Mouse (Mus musculus) heart, embryonic 11.5 days (tissue): ENCODE data around the gene Zc3hav1. TPM values are rescaled to one million over a fixed set of nuclear protein-coding genes. Genes with fewer than 3 reads are reported as not detected.

Source experiments
- ATAC-seq: fragments of 200-750 bp; cut with Nextera tagmentation; replicated peaks from 2 replicates; pipeline ENCODE4 v1.8.0; 2017; ENCODE audit warnings: moderate library complexity; ENCODE audit not compliant: insufficient number of reproducible peaks, low FRiP score, low TSS enrichment
- H3K27ac ChIP-seq: fragments of 300-500 bp; sonication (generic); 2 replicates; pipeline ENCODE4 v1.5.1; 2014; ENCODE audit warnings: mild to moderate bottlenecking, low read depth, low read length
- H3K27me3 ChIP-seq: fragments of 300-500 bp; sonication (generic); 2 replicates; pipeline ENCODE4 v1.6.1; 2014; ENCODE audit warnings: mild to moderate bottlenecking, low read length, mixed read lengths; ENCODE audit not compliant: control insufficient read depth, insufficient read depth
- H3K36me3 ChIP-seq: fragments of 300-500 bp; sonication (generic); 2 replicates; pipeline ENCODE4 v1.6.1; 2014; ENCODE audit warnings: mild to moderate bottlenecking, low read length, moderate library complexity, mixed read lengths; ENCODE audit not compliant: control insufficient read depth, insufficient read depth
- H3K4me1 ChIP-seq: fragments of 300-500 bp; sonication (generic); 2 replicates; pipeline ENCODE4 v1.6.1; 2014; ENCODE audit warnings: low read length; ENCODE audit not compliant: control insufficient read depth, insufficient read depth
- H3K4me2 ChIP-seq: fragments of 300-500 bp; sonication (generic); 2 replicates; pipeline ENCODE4 v1.6.1; 2014; ENCODE audit warnings: mild to moderate bottlenecking, moderate library complexity
- H3K4me3 ChIP-seq: fragments of 300-500 bp; sonication (generic); 2 replicates; pipeline ENCODE4 v1.5.1; 2014; ENCODE audit warnings: low read depth, low read length
- H3K9ac ChIP-seq: fragments of 300-500 bp; sonication (generic); 2 replicates; pipeline ENCODE4 v1.6.1; 2014; ENCODE audit warnings: mild to moderate bottlenecking, low read depth, low read length, moderate library complexity
- H3K9me3 ChIP-seq: fragments of 300-500 bp; sonication (generic); replicated peaks from 2 replicates; pipeline ENCODE4 v1.6.1; 2016; ENCODE audit warnings: low read length; ENCODE audit not compliant: control insufficient read depth
- WGBS: fragments of 180-500 bp; shearing (Covaris S2); extraction: QIAGEN DNeasy Blood & Tissue Kit; methylation state at CpG from one replicate; pipeline ENCODE4 v1.1.7; 2014; ENCODE audit not compliant: insufficient replicate concordance; 5-methylcytosine and 5-hydroxymethylcytosine counted together
- polyA plus RNA-seq: library from polyadenylated mRNA; unstranded; fragments of >200 nt; fragmentation: Nextera tagmentation; extraction: Ambion mirVana; gene quantifications from 2 replicates; pipeline ENCODE4 v1.2.1, GENCODE M21; 2014

The Zc3hav1 gene
- 8.0 and 11.3 TPM in 2 replicates for polyA plus RNA-seq

GRCm38 (mm10) chr6:38353811-38354722 lies at the start of gene Zc3hav1:
TSS of gene Zc3hav1 (minus strand) at chr6:38354603.
- H3K27ac ChIP-seq = peak within 1 kb of the TSS; percentile 79
- H3K4me2 ChIP-seq = peak within 1 kb of the TSS; percentile 78
- peaks cover 7% of the 10 kb centered on the region; the same call in 1 of the 2 replicates for H3K4me1 ChIP-seq
- no peaks in the 10 kb centered on the region for H3K9me3 ChIP-seq
- ATAC-seq = peak; percentile 84
- WGBS = under 1% methylated on average over 87 of the region's 87 CpGs
- H3K4me3 ChIP-seq = peak within 1 kb of the TSS; percentile 65
- H3K36me3 ChIP-seq = no peaks in the 10 kb centered on the region
- H3K9ac ChIP-seq = peak within 1 kb of the TSS; percentile 82
- peaks cover 18% of the 10 kb centered on the region for H3K27me3 ChIP-seq

- Histone ChIP-seq H3K36me3 (0 out of 2 replicates have a peak, but pooled peaks cover 2% of the 10 kb centered on the region), H3K4me2 (no peak overlapping the region), H3K9me3 (no peaks in the 10 kb centered on the region), H3K4me1 (no peaks in the 10 kb centered on the region), H3K27ac (no peak overlapping the region), H3K27me3 (no peaks in the 10 kb centered on the region), H3K4me3 (no peak overlapping the region), H3K9ac (no peak overlapping the region)
- ATAC-seq = no peak
- WGBS = 86% methylated on average over 3 of the region's 3 CpGs
These were observed 35.3 kb upstream of the Zc3hav1 start for GRCm38 (mm10) chr6:38389671-38390070.

GRCm38 (mm10) chr6:38381129-38381771 lies 26.8 kb upstream of the Zc3hav1 start, which contains the start of gene Ttc26:
TSS of gene Ttc26 (plus strand) at chr6:38381469.
- no peaks in the 10 kb centered on the region for H3K27me3 ChIP-seq
- H3K4me2 ChIP-seq = peak within 1 kb of the TSS; percentile 89
- peak within 1 kb of the TSS; percentile 62 for H3K4me3 ChIP-seq
- ATAC-seq = peak; percentile 78
- 0 out of 2 replicates have a peak, but pooled peaks cover 4% of the 10 kb centered on the region for H3K4me1 ChIP-seq
- 1% methylated on average over 26 of the region's 26 CpGs for WGBS
- H3K36me3 ChIP-seq = no peaks in the 10 kb centered on the region
- H3K27ac ChIP-seq = 0 out of 2 replicates have a peak within 1 kb of the TSS, but pooled peaks have one; percentile 16
- no peaks in the 10 kb centered on the region for H3K9me3 ChIP-seq
- peak within 1 kb of the TSS; percentile 74 for H3K9ac ChIP-seq

DNA sequence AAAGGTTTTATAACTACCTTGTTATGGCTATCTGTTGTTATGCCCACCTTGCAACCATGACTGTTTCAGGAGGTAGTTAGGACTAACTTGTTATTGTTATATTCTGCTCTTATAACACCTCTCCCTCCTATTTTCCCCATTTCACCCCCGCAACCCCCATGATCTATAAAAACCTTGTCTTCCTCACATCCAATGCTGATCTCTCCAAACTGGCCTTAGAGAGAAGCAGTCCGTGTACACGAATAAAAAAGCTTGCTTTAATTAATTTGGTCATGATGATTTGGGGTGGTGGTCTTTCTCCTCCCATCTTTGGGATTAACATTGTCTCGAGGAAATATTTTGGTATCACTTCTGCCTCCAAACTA lies 26.3 kb upstream of the Zc3hav1 start:
- no peak for ATAC-seq
- H3K9ac ChIP-seq = peak overlapping the region; percentile 74
- H3K9me3 ChIP-seq = no peaks in the 10 kb centered on the region
- H3K36me3 ChIP-seq = no peaks in the 10 kb centered on the region
- 0 out of 2 replicates have a peak, but pooled peaks cover 4% of the 10 kb centered on the region for H3K4me1 ChIP-seq
- peak overlapping the region; percentile 89 for H3K4me2 ChIP-seq
- no peak overlapping the region for H3K27ac ChIP-seq
- H3K4me3 ChIP-seq = peak overlapping the region; percentile 62
- 3% methylated on average over 4 of the region's 4 CpGs for WGBS
- no peaks in the 10 kb centered on the region for H3K27me3 ChIP-seq

DNA sequence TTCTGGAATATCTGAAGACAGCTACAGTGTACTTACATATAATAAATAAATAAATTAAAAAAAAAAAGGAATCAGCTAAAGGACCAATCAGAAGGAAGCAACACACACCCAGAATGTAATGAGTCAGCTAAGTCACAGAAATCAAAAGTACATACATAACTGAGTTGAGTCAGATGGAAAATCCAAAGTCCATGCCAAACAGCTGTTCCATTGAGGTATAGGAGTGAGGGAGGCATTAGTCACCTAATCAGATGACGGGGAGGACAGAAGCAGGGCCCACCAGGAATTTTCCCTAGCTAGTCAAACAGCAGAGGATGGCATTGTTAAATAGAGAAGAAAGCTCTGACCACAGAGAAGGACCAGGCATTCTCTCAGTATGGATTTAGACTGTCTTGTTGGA lies 19.9 kb upstream of the Zc3hav1 start:
- H3K4me1 ChIP-seq = no peaks in the 10 kb centered on the region
- H3K4me2 ChIP-seq = no peak overlapping the region
- H3K9ac ChIP-seq = no peak overlapping the region
- H3K27ac ChIP-seq = no peak overlapping the region
- H3K27me3 ChIP-seq = no peaks in the 10 kb centered on the region
- no peaks in the 10 kb centered on the region for H3K9me3 ChIP-seq
- no peak for ATAC-seq
- H3K4me3 ChIP-seq = no peak overlapping the region
- H3K36me3 ChIP-seq = no peaks in the 10 kb centered on the region
- WGBS = 72% methylated on average over 1 of the region's 1 CpGs

DNA sequence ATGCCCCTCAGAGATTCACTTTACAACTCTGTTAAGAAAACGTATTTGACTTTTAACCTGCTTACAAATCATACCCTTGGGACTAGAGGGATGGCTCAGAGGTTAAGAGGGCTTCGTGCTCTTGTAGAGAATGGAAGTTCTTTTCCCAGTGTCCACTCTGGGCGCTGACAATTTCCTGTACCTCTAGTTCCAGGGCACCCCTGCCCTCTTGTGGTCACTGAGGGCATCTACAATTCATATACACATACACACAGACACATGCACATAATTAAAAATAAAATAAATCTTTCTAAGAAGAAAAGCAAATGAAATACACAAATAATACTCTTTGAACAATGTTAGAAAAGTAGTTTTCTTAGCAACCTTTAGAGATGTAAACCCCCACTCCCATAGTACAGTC lies 15.5 kb upstream of the Zc3hav1 start:
- H3K36me3 ChIP-seq = no peaks in the 10 kb centered on the region
- 81% methylated on average over 3 of the region's 3 CpGs for WGBS
- no peak overlapping the region for H3K4me2 ChIP-seq
- H3K27ac ChIP-seq = no peak overlapping the region
- no peak for ATAC-seq
- H3K4me3 ChIP-seq = no peak overlapping the region
- H3K9ac ChIP-seq = no peak overlapping the region
- H3K27me3 ChIP-seq = no peaks in the 10 kb centered on the region
- no peaks in the 10 kb centered on the region for H3K9me3 ChIP-seq
- H3K4me1 ChIP-seq = no peaks in the 10 kb centered on the region

DNA sequence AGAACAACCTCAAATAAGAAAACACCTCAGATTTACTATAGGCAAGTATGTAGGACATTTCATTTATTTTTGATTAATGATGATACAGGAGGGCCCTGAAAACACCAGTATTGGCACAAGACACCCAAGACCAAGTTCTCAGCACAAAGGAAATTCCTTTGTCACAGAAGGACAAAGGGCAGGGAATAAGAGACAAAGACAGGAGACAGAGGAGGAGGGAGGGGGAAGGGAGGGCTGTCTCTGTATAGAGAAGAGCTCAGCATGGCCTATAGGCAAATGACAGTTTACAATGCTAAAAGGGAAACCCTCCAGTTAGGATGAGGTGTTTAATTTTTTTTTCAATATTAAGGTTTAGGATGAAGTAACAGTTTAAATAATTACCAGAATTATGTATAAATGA lies 9.7 kb upstream of the Zc3hav1 start:
- no peaks in the 10 kb centered on the region for H3K36me3 ChIP-seq
- no peak overlapping the region for H3K27ac ChIP-seq
- H3K27me3 ChIP-seq = no peaks in the 10 kb centered on the region
- H3K4me3 ChIP-seq = no peak overlapping the region
- H3K4me2 ChIP-seq = no peak overlapping the region
- no peaks in the 10 kb centered on the region for H3K4me1 ChIP-seq
- H3K9ac ChIP-seq = no peak overlapping the region
- H3K9me3 ChIP-seq = no peaks in the 10 kb centered on the region
- ATAC-seq = no peak

GRCm38 (mm10) chr6:38363370-38363769 lies 9.0 kb upstream of the Zc3hav1 start:
- Histone ChIP-seq H3K27me3 (no peaks in the 10 kb centered on the region), H3K9ac (no peak overlapping the region), H3K4me1 (no peaks in the 10 kb centered on the region), H3K4me2 (no peak overlapping the region), H3K9me3 (no peaks in the 10 kb centered on the region), H3K36me3 (no peaks in the 10 kb centered on the region), H3K4me3 (no peak overlapping the region), H3K27ac (no peak overlapping the region)
- ATAC-seq = no peak
- WGBS = 73% methylated on average over 4 of the region's 4 CpGs
